Mouse (Mus musculus): ENCODE data around the gene Chd5. TPM values are rescaled to one million over a fixed set of nuclear protein-coding genes. Genes with fewer than 3 reads are reported as not detected.

The Chd5 gene
- polyA plus RNA-seq, 1 experiment from 2014 or later: 0.20 TPM

GRCm38 (mm10) chr4:152312186-152312585 lies 26.3 kb upstream of the Chd5 start:
- H3K27me3 ChIP-seq (ENCODE audit: control insufficient read depth, insufficient read depth, low read length): peaks cover 65% of the 10 kb centered on the region
- no peak for DNase-seq (ENCODE audit: low spot score)
- H3K9ac ChIP-seq (ENCODE audit: low read length): no peak overlapping the region
- H3K36me3 ChIP-seq (ENCODE audit: control insufficient read depth, insufficient read depth, low read length): no peaks in the 10 kb centered on the region; the same call in 1 of the 2 replicates
- H3K9me3 ChIP-seq (ENCODE audit: control insufficient read depth, low read length): no peaks in the 10 kb centered on the region
- H3K27ac ChIP-seq (ENCODE audit: low read depth, low read length): no peak overlapping the region
- WGBS: 2% methylated on average over 14 of the region's 14 CpGs
- H3K4me3 ChIP-seq (ENCODE audit: low read depth, low read length): no peak overlapping the region
- ATAC-seq (ENCODE audit: insufficient read depth, low FRiP score, low TSS enrichment): no peak
- peaks cover 8% of the 10 kb centered on the region for H3K4me1 ChIP-seq (ENCODE audit: control insufficient read depth, insufficient read depth, low read length)
- H3K4me2 ChIP-seq (ENCODE audit: low read depth): no peak overlapping the region

GRCm38 (mm10) chr4:152313211-152313632 lies 25.2 kb upstream of the Chd5 start:
- Histone ChIP-seq H3K9ac (ENCODE audit: low read length) (peak overlapping the region; percentile 18; the same call in 1 of the 2 replicates), H3K36me3 (ENCODE audit: control insufficient read depth, insufficient read depth, low read length) (no peaks in the 10 kb centered on the region), H3K9me3 (ENCODE audit: control insufficient read depth, low read length) (no peaks in the 10 kb centered on the region), H3K4me1 (ENCODE audit: control insufficient read depth, insufficient read depth, low read length) (peaks cover 8% of the 10 kb centered on the region), H3K4me2 (ENCODE audit: low read depth) (peak overlapping the region; percentile 43), H3K27ac (ENCODE audit: low read depth, low read length) (no peak overlapping the region), H3K4me3 (ENCODE audit: low read depth, low read length) (peak overlapping the region; percentile 25), H3K27me3 (ENCODE audit: control insufficient read depth, insufficient read depth, low read length) (peaks cover 75% of the 10 kb centered on the region)
- ATAC-seq (ENCODE audit: insufficient read depth, low FRiP score, low TSS enrichment) (no peak), DNase-seq (ENCODE audit: low spot score) (peak; percentile 41)
- under 1% methylated on average over 29 of the region's 29 CpGs for WGBS

DNA sequence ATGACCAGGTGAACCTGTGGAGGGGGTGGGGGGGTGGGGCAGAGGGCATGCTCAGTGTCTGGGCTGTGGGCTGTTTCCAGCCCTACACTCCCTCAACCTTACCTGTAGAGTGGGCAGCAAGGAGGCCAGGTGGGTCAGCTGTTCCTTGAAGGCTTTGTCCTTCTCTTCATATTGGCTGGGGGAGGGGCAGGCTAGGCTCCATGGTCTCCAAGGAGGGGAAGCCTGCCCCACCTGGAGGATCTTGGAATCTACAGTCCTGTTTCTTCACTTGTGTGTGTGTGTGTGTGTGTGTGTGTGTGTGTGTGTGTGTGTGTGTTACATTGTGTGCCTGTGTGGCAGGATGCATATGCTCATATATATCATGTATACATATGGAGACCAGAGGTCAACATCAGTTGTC lies 24.5 kb upstream of the Chd5 start:
- Histone ChIP-seq H3K27ac (ENCODE audit: low read depth, low read length) (no peak overlapping the region), H3K36me3 (ENCODE audit: control insufficient read depth, insufficient read depth, low read length) (no peaks in the 10 kb centered on the region), H3K27me3 (ENCODE audit: control insufficient read depth, insufficient read depth, low read length) (peaks cover 75% of the 10 kb centered on the region), H3K4me2 (ENCODE audit: low read depth) (no peak overlapping the region), H3K4me3 (ENCODE audit: low read depth, low read length) (no peak overlapping the region), H3K9me3 (ENCODE audit: control insufficient read depth, low read length) (no peaks in the 10 kb centered on the region), H3K9ac (ENCODE audit: low read length) (no peak overlapping the region), H3K4me1 (ENCODE audit: control insufficient read depth, insufficient read depth, low read length) (peaks cover 8% of the 10 kb centered on the region)
- ATAC-seq (ENCODE audit: insufficient read depth, low FRiP score, low TSS enrichment) (no peak), DNase-seq (ENCODE audit: low spot score) (peak; percentile 50)

GRCm38 (mm10) chr4:152315498-152316213 lies 22.8 kb upstream of the Chd5 start:
- peak overlapping the region; percentile 26 for H3K4me3 ChIP-seq (ENCODE audit: low read depth, low read length)
- peaks cover 8% of the 10 kb centered on the region for H3K4me1 ChIP-seq (ENCODE audit: control insufficient read depth, insufficient read depth, low read length)
- peaks cover 75% of the 10 kb centered on the region for H3K27me3 ChIP-seq (ENCODE audit: control insufficient read depth, insufficient read depth, low read length)
- H3K4me2 ChIP-seq (ENCODE audit: low read depth): peak overlapping the region; percentile 38
- under 1% methylated on average over 43 of the region's 43 CpGs for WGBS
- no peak overlapping the region for H3K9ac ChIP-seq (ENCODE audit: low read length)
- no peak for ATAC-seq (ENCODE audit: insufficient read depth, low FRiP score, low TSS enrichment)
- DNase-seq (ENCODE audit: low spot score): peak; percentile 31
- no peaks in the 10 kb centered on the region for H3K9me3 ChIP-seq (ENCODE audit: control insufficient read depth, low read length)
- H3K36me3 ChIP-seq (ENCODE audit: control insufficient read depth, insufficient read depth, low read length): no peaks in the 10 kb centered on the region
- no peak overlapping the region for H3K27ac ChIP-seq (ENCODE audit: low read depth, low read length)

DNA sequence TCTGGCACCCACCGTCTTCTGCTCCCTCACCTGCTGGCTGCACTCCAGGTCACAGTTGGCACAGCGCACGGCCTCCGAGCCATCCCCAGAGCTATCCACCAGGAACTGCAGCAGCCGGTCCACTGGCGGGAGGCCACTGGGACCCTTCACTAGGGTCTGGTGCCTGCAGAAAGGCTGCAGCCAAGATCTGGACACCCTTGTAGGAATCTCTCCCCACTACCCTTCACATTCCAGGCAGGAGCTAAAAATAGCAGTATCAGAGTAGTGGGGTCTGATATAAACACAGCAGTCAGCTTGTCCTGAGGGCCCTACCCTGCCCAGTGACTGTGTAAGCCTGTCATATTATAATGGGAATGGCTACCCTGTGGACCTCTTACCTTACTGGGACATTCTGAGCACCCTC lies 20.8 kb upstream of the Chd5 start:
- no peak overlapping the region for H3K27ac ChIP-seq (ENCODE audit: low read depth, low read length)
- peaks cover 8% of the 10 kb centered on the region for H3K4me1 ChIP-seq (ENCODE audit: control insufficient read depth, insufficient read depth, low read length)
- H3K4me3 ChIP-seq (ENCODE audit: low read depth, low read length): no peak overlapping the region
- 91% methylated on average over 6 of the region's 6 CpGs for WGBS
- H3K27me3 ChIP-seq (ENCODE audit: control insufficient read depth, insufficient read depth, low read length): peaks cover 56% of the 10 kb centered on the region
- no peak overlapping the region for H3K9ac ChIP-seq (ENCODE audit: low read length)
- no peaks in the 10 kb centered on the region for H3K9me3 ChIP-seq (ENCODE audit: control insufficient read depth, low read length)
- no peak overlapping the region for H3K4me2 ChIP-seq (ENCODE audit: low read depth)
- no peaks in the 10 kb centered on the region for H3K36me3 ChIP-seq (ENCODE audit: control insufficient read depth, insufficient read depth, low read length)
- DNase-seq (ENCODE audit: low spot score): no peak
- no peak for ATAC-seq (ENCODE audit: insufficient read depth, low FRiP score, low TSS enrichment)

DNA sequence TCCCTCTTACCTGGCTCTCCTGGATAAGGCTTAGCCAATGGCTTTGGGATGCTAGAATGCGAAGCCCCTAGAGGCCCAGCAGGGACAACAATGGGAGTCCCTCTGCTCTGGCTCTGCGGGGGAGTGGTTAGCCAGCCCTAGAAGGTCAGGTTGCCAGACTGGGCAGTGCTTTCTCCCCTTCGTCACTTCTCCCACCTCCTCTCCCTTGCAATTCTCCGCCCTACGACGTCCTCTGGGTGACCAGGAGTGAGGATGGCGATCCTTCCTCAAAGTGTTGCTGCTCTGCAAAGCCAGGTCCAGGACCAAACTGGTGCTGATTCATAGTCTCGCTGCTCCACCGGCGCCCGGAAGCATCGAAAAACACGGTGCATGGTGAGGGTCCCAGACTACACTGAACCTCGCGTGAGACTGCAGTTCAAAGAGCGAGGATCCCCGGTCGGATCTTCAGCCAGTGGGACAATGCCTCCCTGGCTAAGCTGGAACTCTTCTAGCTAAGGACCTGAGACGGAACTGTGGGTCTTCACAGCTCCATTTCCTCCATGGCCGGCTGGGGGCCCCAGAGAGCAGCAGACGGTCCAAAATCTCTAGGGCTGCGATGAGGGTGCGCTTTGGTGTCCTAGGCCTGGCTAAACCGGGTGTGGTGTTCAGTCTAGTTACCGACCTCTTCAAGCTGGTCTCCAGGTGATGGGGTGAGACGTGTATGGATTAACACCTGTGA lies 19.8 kb upstream of the Chd5 start, which contains the start of gene Rnf207:
Gene Rnf207 (minus strand): TSS at position 477 of the 718 bp plus-strand sequence.
- no peak within 1 kb of the TSS for H3K27ac ChIP-seq (ENCODE audit: low read depth, low read length)
- no peaks in the 10 kb centered on the region for H3K9me3 ChIP-seq (ENCODE audit: control insufficient read depth, low read length)
- H3K4me3 ChIP-seq (ENCODE audit: low read depth, low read length): 0 out of 2 replicates have a peak within 1 kb of the TSS, but pooled peaks have one; percentile 6
- DNase-seq (ENCODE audit: low spot score): peak; percentile 62
- peaks cover 45% of the 10 kb centered on the region for H3K27me3 ChIP-seq (ENCODE audit: control insufficient read depth, insufficient read depth, low read length)
- ATAC-seq (ENCODE audit: insufficient read depth, low FRiP score, low TSS enrichment): no peak
- WGBS: 6% methylated on average over 26 of the region's 26 CpGs
- no peaks in the 10 kb centered on the region for H3K36me3 ChIP-seq (ENCODE audit: control insufficient read depth, insufficient read depth, low read length)
- peak within 1 kb of the TSS; percentile 32 for H3K4me2 ChIP-seq (ENCODE audit: low read depth)
- peaks cover 5% of the 10 kb centered on the region for H3K4me1 ChIP-seq (ENCODE audit: control insufficient read depth, insufficient read depth, low read length)
- peak within 1 kb of the TSS; percentile 41; the same call in 1 of the 2 replicates for H3K9ac ChIP-seq (ENCODE audit: low read length)

- H3K36me3 ChIP-seq (ENCODE audit: control insufficient read depth, insufficient read depth, low read length): no peaks in the 10 kb centered on the region
- H3K9ac ChIP-seq (ENCODE audit: low read length): no peak overlapping the region
- no peak for DNase-seq (ENCODE audit: low spot score)
- H3K4me1 ChIP-seq (ENCODE audit: control insufficient read depth, insufficient read depth, low read length): no peaks in the 10 kb centered on the region; the same call in 1 of the 2 replicates
- no peak overlapping the region for H3K4me3 ChIP-seq (ENCODE audit: low read depth, low read length)
- ATAC-seq (ENCODE audit: insufficient read depth, low FRiP score, low TSS enrichment): no peak
- WGBS: 59% methylated on average over 5 of the region's 5 CpGs
- H3K9me3 ChIP-seq (ENCODE audit: control insufficient read depth, low read length): no peaks in the 10 kb centered on the region
- peaks cover 17% of the 10 kb centered on the region for H3K27me3 ChIP-seq (ENCODE audit: control insufficient read depth, insufficient read depth, low read length)
- H3K27ac ChIP-seq (ENCODE audit: low read depth, low read length): no peak overlapping the region
- H3K4me2 ChIP-seq (ENCODE audit: low read depth): no peak overlapping the region
Measured at GRCm38 (mm10) chr4:152321464-152321863, 17.0 kb upstream of the Chd5 start.

DNA sequence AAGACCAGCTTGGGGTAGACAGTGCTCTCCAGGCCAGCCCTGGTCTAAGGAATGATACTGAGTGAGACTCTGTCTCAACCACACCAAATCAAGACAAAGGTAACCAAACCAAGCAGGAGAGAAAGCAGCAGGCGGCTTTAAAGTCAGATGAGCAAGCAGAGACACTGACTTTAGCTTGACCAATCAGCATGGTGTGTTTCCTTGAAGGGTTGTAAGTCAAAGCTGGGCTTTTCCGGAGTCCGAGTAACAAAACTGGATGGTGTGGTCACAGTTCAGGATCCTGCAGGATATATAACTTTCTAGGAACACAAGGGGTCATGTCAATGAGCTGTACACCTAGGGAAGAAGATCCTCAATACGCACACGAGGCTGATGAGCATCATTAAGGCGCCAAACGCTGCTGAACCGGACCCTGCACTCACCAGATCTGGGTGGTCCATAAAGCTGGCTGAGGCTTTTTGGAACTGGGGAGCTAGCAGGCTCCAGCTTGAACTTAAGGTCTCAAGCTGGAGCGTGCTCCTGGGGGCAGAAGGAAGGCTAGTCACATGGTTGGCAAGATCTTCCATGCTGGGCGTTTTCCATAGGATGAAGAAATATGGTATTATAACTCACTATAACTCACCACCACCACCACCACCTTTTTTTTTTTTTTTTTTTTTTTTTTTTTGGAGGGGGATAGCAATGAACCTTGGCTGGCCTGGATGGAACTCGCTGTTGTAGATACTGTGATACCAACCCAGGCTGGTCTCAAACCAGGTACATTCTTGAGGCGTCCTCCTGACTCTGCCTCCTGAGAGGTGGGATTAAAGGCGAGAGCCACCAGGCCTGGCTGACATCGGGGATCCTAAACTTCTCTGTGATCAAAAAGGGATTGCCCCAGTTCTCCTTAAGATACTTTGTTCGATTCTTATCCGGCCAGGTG lies 13.5 kb upstream of the Chd5 start:
- Histone ChIP-seq H3K9ac (ENCODE audit: low read length) (no peak overlapping the region), H3K27me3 (ENCODE audit: control insufficient read depth, insufficient read depth, low read length) (no peaks in the 10 kb centered on the region), H3K27ac (ENCODE audit: low read depth, low read length) (no peak overlapping the region), H3K4me3 (ENCODE audit: low read depth, low read length) (peak overlapping the region; percentile 23; the same call in 1 of the 2 replicates), H3K4me1 (ENCODE audit: control insufficient read depth, insufficient read depth, low read length) (peaks cover 8% of the 10 kb centered on the region; the same call in 1 of the 2 replicates), H3K4me2 (ENCODE audit: low read depth) (no peak overlapping the region), H3K36me3 (ENCODE audit: control insufficient read depth, insufficient read depth, low read length) (peaks cover 4% of the 10 kb centered on the region; the same call in 1 of the 2 replicates), H3K9me3 (ENCODE audit: control insufficient read depth, low read length) (no peaks in the 10 kb centered on the region)
- no peak for DNase-seq (ENCODE audit: low spot score)
- 56% methylated on average over 16 of the region's 16 CpGs for WGBS
- ATAC-seq (ENCODE audit: insufficient read depth, low FRiP score, low TSS enrichment): 0 out of 2 replicates have a peak, but pooled peaks have one; percentile 28
